Mouse (Mus musculus) MEL (cell line): ENCODE data around the gene Trim26. TPM values are rescaled to one million over a fixed set of nuclear protein-coding genes. Genes with fewer than 3 reads are reported as not detected.

Source experiments
- DNase-seq: peaks from one replicate; pipeline ENCODE4 v3.0.0; 2011; ENCODE audit warnings: low read depth, low spot score
- H3K27ac ChIP-seq: 2 replicates; pipeline ENCODE4 v1.5.1; 2012; ENCODE audit warnings: low read depth, mild to moderate bottlenecking, control low read depth, low read length, moderate library complexity; ENCODE audit not compliant: control insufficient read depth
- H3K27me3 ChIP-seq, 2 experiments: fragments of 150-350 bp in 1 of 2; sonication (generic) in 1 of 2; 2 replicates each; pipeline ENCODE4 v1.6.1; 2012; ENCODE audit warnings: low read length in 2 of 2, mild to moderate bottlenecking in 2 of 2, improper control_type of control experiment in 1 of 2, moderate library complexity in 1 of 2; ENCODE audit not compliant: insufficient read depth in 2 of 2, control insufficient read depth in 1 of 2
- H3K36me3 ChIP-seq, 2 experiments: 2 replicates each; pipeline ENCODE4 v1.6.1; 2012 to 2014; ENCODE audit warnings: low read length in 2 of 2, improper control_type of control experiment in 1 of 2, inconsistent platforms in 1 of 2, mild to moderate bottlenecking in 1 of 2; ENCODE audit not compliant: insufficient read depth in 2 of 2, control insufficient read depth in 1 of 2
- H3K4me1 ChIP-seq, 2 experiments: fragments of 150-350 bp in 1 of 2; sonication (generic) in 1 of 2; 2 replicates each; pipeline ENCODE4 v1.6.1; 2012; ENCODE audit warnings: low read length in 2 of 2, improper control_type of control experiment in 1 of 2, mild to moderate bottlenecking in 1 of 2; ENCODE audit not compliant: insufficient read depth in 2 of 2, control insufficient read depth in 1 of 2
- H3K4me3 ChIP-seq, 2 experiments: fragments of 150-350 bp in 1 of 2; sonication (generic) in 1 of 2; 2 replicates each; pipeline ENCODE4 v1.5.1; 2012; ENCODE audit warnings: low read depth in 2 of 2, low read length in 2 of 2, mild to moderate bottlenecking in 2 of 2, moderate library complexity in 2 of 2, control low read depth in 1 of 2, improper control_type of control experiment in 1 of 2; ENCODE audit not compliant: control insufficient read depth in 1 of 2, insufficient read depth in 1 of 2
- H3K79me2 ChIP-seq: 2 replicates; pipeline ENCODE4 v1.6.1; 2012; ENCODE audit warnings: mild to moderate bottlenecking, low read length, moderate library complexity; ENCODE audit not compliant: control insufficient read depth, poor library complexity, insufficient read depth
- H3K9ac ChIP-seq: 2 replicates; pipeline ENCODE4 v1.6.1; 2012; ENCODE audit warnings: low read depth, mild to moderate bottlenecking, control low read depth, low read length, moderate library complexity; ENCODE audit not compliant: control insufficient read depth, poor library complexity, severe bottlenecking
- H3K9me3 ChIP-seq: fragments of 150-350 bp; sonication (generic); replicated peaks from 2 replicates; pipeline ENCODE4 v1.6.1; 2012; ENCODE audit warnings: mild to moderate bottlenecking, low read length, improper control_type of control experiment, moderate library complexity; ENCODE audit not compliant: insufficient read depth
- BHLHE40 ChIP-seq: IDR thresholded peaks from 2 replicates; pipeline ENCODE4 v1.6.1; 2012; ENCODE audit warnings: low read depth, mild to moderate bottlenecking, inconsistent platforms, low read length, improper control_type of control experiment, borderline replicate concordance
- CHD1 ChIP-seq: IDR thresholded peaks from 2 replicates; pipeline ENCODE4 v1.6.1; 2012; ENCODE audit warnings: low read depth, mild to moderate bottlenecking, inconsistent platforms, low read length, improper control_type of control experiment
- CHD2 ChIP-seq: IDR thresholded peaks from 2 replicates; pipeline ENCODE4 v1.6.1; 2011; ENCODE audit warnings: low read length, improper control_type of control experiment
- E2F4 ChIP-seq: IDR thresholded peaks from 2 replicates; pipeline ENCODE4 v1.6.1; 2011; ENCODE audit warnings: low read depth, low read length, improper control_type of control experiment, borderline replicate concordance
- ELF1 ChIP-seq: IDR thresholded peaks from 2 replicates; pipeline ENCODE4 v1.6.1; 2014; ENCODE audit warnings: low read depth, mild to moderate bottlenecking, inconsistent platforms, low read length, improper control_type of control experiment, moderate library complexity
- ETS1 ChIP-seq: IDR thresholded peaks from 2 replicates; pipeline ENCODE4 v1.6.1; 2012; ENCODE audit warnings: low read depth, mild to moderate bottlenecking, inconsistent platforms, low read length, improper control_type of control experiment, moderate library complexity
- GATA1 ChIP-seq: IDR thresholded peaks from 2 replicates; pipeline ENCODE4 v1.6.1; 2011; ENCODE audit warnings: low read depth, low read length, improper control_type of control experiment
- KAT2A ChIP-seq: conservative IDR thresholded peaks from 2 replicates; pipeline ENCODE4 v1.6.1; 2012; ENCODE audit warnings: low read depth, low read length, improper control_type of control experiment, inconsistent platforms
- MAFK ChIP-seq: IDR thresholded peaks from 2 replicates; pipeline ENCODE4 v1.6.1; 2011; ENCODE audit warnings: low read depth, mild to moderate bottlenecking, low read length, improper control_type of control experiment, borderline replicate concordance
- MAX ChIP-seq: IDR thresholded peaks from 2 replicates; pipeline ENCODE4 v1.6.1; 2011; ENCODE audit warnings: low read length, improper control_type of control experiment
- MAZ ChIP-seq: IDR thresholded peaks from 2 replicates; pipeline ENCODE4 v1.6.1; 2012; ENCODE audit warnings: low read depth, mild to moderate bottlenecking, inconsistent platforms, low read length, improper control_type of control experiment
- MEF2A ChIP-seq: IDR thresholded peaks from 2 replicates; pipeline ENCODE4 v1.6.1; 2014; ENCODE audit warnings: low read depth, mild to moderate bottlenecking, inconsistent platforms, low read length, improper control_type of control experiment; ENCODE audit not compliant: poor library complexity, insufficient replicate concordance, severe bottlenecking; ENCODE audit errors: extremely low read depth
- MYB ChIP-seq: IDR thresholded peaks from 2 replicates; pipeline ENCODE4 v1.6.1; 2011; ENCODE audit warnings: mild to moderate bottlenecking, low read depth, low read length, improper control_type of control experiment
- NELFE ChIP-seq: IDR thresholded peaks from 2 replicates; pipeline ENCODE4 v1.6.1; 2011; ENCODE audit warnings: low read depth, low read length, improper control_type of control experiment
- RAD21 ChIP-seq: IDR thresholded peaks from 2 replicates; pipeline ENCODE4 v1.6.1; 2011; ENCODE audit warnings: mild to moderate bottlenecking, low read depth, low read length, improper control_type of control experiment
- TBP ChIP-seq: IDR thresholded peaks from 2 replicates; pipeline ENCODE4 v1.8.0; 2011; ENCODE audit warnings: low read depth, low read length, improper control_type of control experiment
- TCF12 ChIP-seq: IDR thresholded peaks from 2 replicates; pipeline ENCODE4 v1.6.1; 2014; ENCODE audit warnings: low read depth, mild to moderate bottlenecking, inconsistent platforms, low read length, improper control_type of control experiment, moderate library complexity
- USF2 ChIP-seq, 2 experiments: IDR thresholded peaks; 2 replicates each; pipeline ENCODE4 v1.6.1; 2011 to 2012; ENCODE audit warnings: improper control_type of control experiment in 2 of 2, low read length in 2 of 2, borderline replicate concordance in 1 of 2, inconsistent platforms in 1 of 2, low read depth in 1 of 2, mild to moderate bottlenecking in 1 of 2; ENCODE audit not compliant: insufficient read depth in 1 of 2
- ZC3H11A ChIP-seq: IDR thresholded peaks from 2 replicates; pipeline ENCODE4 v1.6.1; 2012; ENCODE audit warnings: low read depth, mild to moderate bottlenecking, inconsistent platforms, low read length, improper control_type of control experiment
- ZMIZ1 ChIP-seq: IDR thresholded peaks from 2 replicates; pipeline ENCODE4 v1.6.1; 2012; ENCODE audit warnings: low read depth, mild to moderate bottlenecking, inconsistent platforms, low read length, improper control_type of control experiment, moderate library complexity
- polyA plus RNA-seq, 2 experiments: library from polyadenylated mRNA; stranded (reverse) in 1 of 2; unstranded in 1 of 2; fragments of >175 nt in 1 of 2; fragments of >200 nt in 1 of 2; gene quantifications; 2 replicates each; pipeline versions ENCODE4 v1.2.1 to v1.2.4; 2012; ENCODE audit warnings: low replicate concordance in 2 of 2, low read depth in 1 of 2; ENCODE audit not compliant: insufficient read length in 2 of 2, insufficient read depth in 1 of 2, missing spikeins in 1 of 2
- total RNA-seq: library from RNA; depleted of rRNA; stranded (reverse); fragments of 300-350 nt; gene quantifications from 2 replicates; pipeline ENCODE4 v1.2.3, GENCODE M21; 2012

Trim26 gene
- total and polyA plus RNA-seq, 3 experiments: 5.6 to 12.4 TPM; not detected in 1

- Histone ChIP-seq H3K9me3 (no peaks in the 10 kb centered on the region), H3K27me3 (peaks cover 12 to 18% of the 10 kb centered on the region in 2 experiments), H3K4me3 (no peak overlapping the region), H3K9ac (no peak overlapping the region), H3K79me2 (no peaks in the 10 kb centered on the region), H3K27ac (no peak overlapping the region), H3K36me3 (peaks cover 0 to under 1% of the 10 kb centered on the region in 2 experiments; a peak in 1 of 4 replicates), H3K4me1 (peaks cover 2 to 3% of the 10 kb centered on the region in 2 experiments; a peak in 3 of 4 replicates)
- no peak for DNase-seq
- TF ChIP-seq MEF2A (no peak), NELFE (no peak), MYB (no peak), ELF1 (no peak), KAT2A (no peak), TBP (no peak), MAZ (no peak), RAD21 (no peak), TCF12 (no peak), MAX (no peak), USF2 (IDR thresholded peaks at IDR 0.05; ENCODE audit: borderline replicate concordance in 1 of 2, insufficient read depth in 1 of 2, low read depth in 1 of 2, low read length in 2 of 2) (no peak), BHLHE40 (no peak), E2F4 (no peak), ZMIZ1 (no peak), CHD1 (no peak), CHD2 (no peak), ETS1 (no peak), MAFK (no peak), GATA1 (no peak), ZC3H11A (no peak)
Observed at GRCm38 (mm10) chr17:36832694-36833093, 4.2 kb upstream of the Trim26 start.
